Mouse (Mus musculus) forebrain, embryonic 16.5 days (tissue): ENCODE results near the gene Gm10486. TPM values are rescaled to one million over a fixed set of nuclear protein-coding genes. Genes with fewer than 3 reads are reported as not detected.
"Not testable (repeated sequence)": the region's sequence is repeated elsewhere in the genome, so short reads cannot be mapped to it uniquely, and the experiment has no call there.

Source experiments
- ATAC-seq: fragments of 200-750 bp; cut with Nextera tagmentation; 2 replicates; pipeline ENCODE4 v1.8.0; 2017; ENCODE audit warnings: mild to moderate bottlenecking, moderate library complexity
- H3K27ac ChIP-seq: fragments of 300-500 bp; sonication (generic); 2 replicates; pipeline ENCODE4 v1.5.1; 2014; ENCODE audit warnings: low read length, control low read depth
- H3K27me3 ChIP-seq: fragments of 300-500 bp; sonication (generic); replicated peaks from 2 replicates; pipeline ENCODE4 v1.6.1; 2014; ENCODE audit warnings: low read length; ENCODE audit not compliant: control insufficient read depth, insufficient read depth
- H3K36me3 ChIP-seq: fragments of 300-500 bp; sonication (generic); 2 replicates; pipeline ENCODE4 v1.6.1; 2014; ENCODE audit not compliant: control insufficient read depth, insufficient read depth
- H3K4me1 ChIP-seq: fragments of 300-500 bp; sonication (generic); replicated peaks from 2 replicates; pipeline ENCODE4 v1.6.1; 2014; ENCODE audit warnings: low read length; ENCODE audit not compliant: control insufficient read depth, insufficient read depth
- H3K4me2 ChIP-seq: fragments of 300-500 bp; sonication (generic); 2 replicates; pipeline ENCODE4 v1.6.1; 2014; ENCODE audit warnings: mild to moderate bottlenecking, low read length, control low read depth
- H3K4me3 ChIP-seq: fragments of 300-500 bp; sonication (generic); replicated peaks from 2 replicates; pipeline ENCODE4 v1.5.1; 2014; ENCODE audit warnings: mild to moderate bottlenecking, low read length, control low read depth
- H3K9ac ChIP-seq: fragments of 300-500 bp; sonication (generic); replicated peaks from 2 replicates; pipeline ENCODE4 v1.6.1; 2014; ENCODE audit warnings: low read depth, low read length, control low read depth
- H3K9me3 ChIP-seq: fragments of 300-500 bp; sonication (generic); 2 replicates; pipeline ENCODE4 v1.6.1; 2016; ENCODE audit warnings: low read length; ENCODE audit not compliant: control insufficient read depth
- WGBS: fragments of 180-500 bp; shearing (Covaris S2); extraction: QIAGEN DNeasy Blood & Tissue Kit; methylation state at CpG from one replicate; pipeline ENCODE4 v1.1.7; 2014; 5-methylcytosine and 5-hydroxymethylcytosine counted together
- polyA plus RNA-seq: library from polyadenylated mRNA; unstranded; fragments of >200 nt; fragmentation: Nextera tagmentation; extraction: Ambion mirVana; gene quantifications from 2 replicates; pipeline ENCODE4 v1.2.1, GENCODE M21; 2015

The Gm10486 gene
- not detected in 2 replicates for polyA plus RNA-seq

DNA sequence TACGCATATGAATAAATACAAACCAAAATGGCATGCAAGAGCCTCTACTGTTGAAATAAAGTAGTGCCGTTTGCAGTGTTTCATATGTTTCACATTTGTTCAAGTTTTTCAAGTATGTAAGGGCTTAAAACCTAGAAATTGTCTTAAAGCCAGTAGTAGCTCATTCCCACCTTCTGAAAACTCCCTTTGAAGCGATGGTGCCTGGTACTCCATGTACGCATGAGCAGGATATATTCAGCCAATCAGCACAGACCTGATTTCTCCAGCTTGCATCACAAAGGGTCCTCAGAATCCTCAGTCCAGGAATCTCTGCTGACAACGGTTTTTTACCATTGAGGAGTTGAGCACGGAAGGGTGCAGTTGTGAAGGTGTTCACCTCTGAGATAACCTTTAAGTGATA, at the start of gene Gm10486:
TSS of gene Gm10486 (plus strand) at position 301 of the 400 bp plus-strand sequence.
- no CpG with 5 or more reads among the region's 6 CpGs for WGBS
- not testable (repeated sequence) for H3K27me3 ChIP-seq, H3K9me3 ChIP-seq, H3K4me2 ChIP-seq, H3K4me1 ChIP-seq, H3K27ac ChIP-seq, H3K4me3 ChIP-seq, ATAC-seq, H3K36me3 ChIP-seq, H3K9ac ChIP-seq
